Mouse (Mus musculus) ES-E14 (cell line): ENCODE data around the gene Nicn1.

Experiments used
- CHD2 ChIP-seq: IDR thresholded peaks from 2 replicates; pipeline ENCODE4 v1.6.1; 2014; ENCODE audit warnings: mild to moderate bottlenecking, low read depth, low read length, inconsistent platforms
- HCFC1 ChIP-seq: IDR thresholded peaks from 2 replicates; pipeline ENCODE4 v1.6.1; 2012; ENCODE audit warnings: low read length, inconsistent platforms, borderline replicate concordance; ENCODE audit not compliant: insufficient read depth
- MAFK ChIP-seq: IDR thresholded peaks from 2 replicates; pipeline ENCODE4 v1.6.1; 2014; ENCODE audit warnings: mild to moderate bottlenecking, low read depth, low read length, inconsistent platforms; ENCODE audit not compliant: insufficient read depth
- ZC3H11A ChIP-seq: IDR thresholded peaks from 2 replicates; pipeline ENCODE4 v1.6.1; 2012; ENCODE audit warnings: low read depth, mild to moderate bottlenecking, inconsistent platforms, low read length, borderline replicate concordance
- ZNF384 ChIP-seq: IDR thresholded peaks from 2 replicates; pipeline ENCODE4 v1.6.1; 2012; ENCODE audit warnings: low read depth, low read length, inconsistent platforms

GRCm38 (mm10) chr9:108342301-108342831 lies 52.1 kb downstream of the Nicn1 start:
- TF ChIP-seq ZC3H11A = no peak
- TF ChIP-seq HCFC1 = no peak
- no peak for TF ChIP-seq CHD2
- no peak for TF ChIP-seq MAFK
- TF ChIP-seq ZNF384 = no peak
